Mouse (Mus musculus) E14TG2a.4 (cell line): ENCODE measurements around the gene Apaf1.

Source experiments
- CTCF ChIP-seq: conservative IDR thresholded peaks from 2 replicates; pipeline ENCODE4 v1.5.1; 2014; ENCODE audit warnings: low read length
- NANOG ChIP-seq: IDR thresholded peaks from 2 replicates; pipeline ENCODE4 v1.6.1; 2014; ENCODE audit warnings: borderline replicate concordance, low read length, mixed read lengths

DNA sequence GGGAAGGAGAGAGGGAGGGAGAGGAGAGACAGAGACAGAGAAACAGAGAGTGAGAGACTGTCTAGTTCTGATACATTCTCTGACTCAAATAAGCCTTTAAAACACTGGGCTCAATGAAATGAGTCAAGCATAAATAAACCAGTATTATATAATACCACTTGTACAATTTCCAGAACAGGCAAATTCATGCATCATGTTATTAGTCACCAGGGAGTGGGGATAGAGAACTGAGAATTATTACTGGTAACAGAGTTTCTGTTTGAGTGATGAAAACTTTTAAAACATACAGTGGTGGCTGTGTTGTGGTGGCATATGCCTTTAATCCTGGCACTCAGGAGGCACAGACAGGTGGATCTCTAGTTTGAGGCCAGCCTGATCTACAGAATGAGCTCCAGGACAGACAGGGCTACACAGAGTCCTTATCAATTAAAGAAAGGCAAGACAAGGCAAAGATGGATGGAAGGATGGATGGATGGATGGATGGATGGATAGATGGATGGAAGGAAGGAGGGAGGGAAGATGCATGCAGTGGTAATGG lies 53.5 kb downstream of the Apaf1 start:
- TF ChIP-seq CTCF = no peak
- no peak for TF ChIP-seq NANOG
